Mouse (Mus musculus) gastrocnemius, adult 8-10 months (tissue): ENCODE results near the gene Glipr2. TPM values are rescaled to one million over a fixed set of nuclear protein-coding genes. Genes with fewer than 3 reads are reported as not detected.

Source experiments
- DNase-seq, 2 experiments: peaks; one replicate each; pipeline ENCODE4 v3.0.0; 2022; ENCODE audit warnings: low spot score in 2 of 2
- total RNA-seq, 4 experiments: library from RNA; stranded (reverse); gene quantifications; 2 replicates each; pipeline ENCODE4 v1.2.4; 2022

Gene Glipr2
- total RNA-seq: 1 to 10 TPM in 2 of 4 experiments, under 1 TPM in 2; 0.58 to 1.8 (median 1.1) TPM

DNA sequence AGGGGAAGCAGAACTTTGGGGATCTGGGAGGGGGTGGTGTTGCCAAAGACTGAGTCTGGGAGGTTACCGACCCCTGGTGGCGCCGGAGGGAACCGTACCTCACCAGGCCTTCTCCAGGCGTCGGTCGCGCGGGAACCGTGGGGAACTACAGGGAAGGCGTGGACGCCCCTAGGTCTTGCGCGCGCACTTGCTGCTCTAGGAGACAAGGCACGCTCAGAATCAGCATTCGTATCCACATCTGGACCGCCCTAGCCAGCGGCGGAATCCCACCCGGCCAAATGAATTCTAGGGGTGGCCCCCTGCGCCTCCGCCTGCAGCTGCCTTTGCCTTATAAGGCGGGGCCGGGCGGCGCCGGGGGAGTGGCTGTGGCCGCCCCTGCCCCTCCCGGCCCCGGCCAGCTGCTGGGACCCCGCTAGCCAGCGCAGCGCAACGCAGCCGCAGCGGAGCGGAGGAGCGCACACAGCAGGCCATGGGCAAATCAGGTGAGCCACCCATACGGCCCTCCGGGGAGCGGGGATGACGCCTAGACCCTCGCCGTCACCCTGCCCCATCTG, at the start of gene Glipr2:
Gene Glipr2 (plus strand): TSS at position 110 of the 554 bp plus-strand sequence.
- DNase-seq: peak; percentile 72 to 76

DNA sequence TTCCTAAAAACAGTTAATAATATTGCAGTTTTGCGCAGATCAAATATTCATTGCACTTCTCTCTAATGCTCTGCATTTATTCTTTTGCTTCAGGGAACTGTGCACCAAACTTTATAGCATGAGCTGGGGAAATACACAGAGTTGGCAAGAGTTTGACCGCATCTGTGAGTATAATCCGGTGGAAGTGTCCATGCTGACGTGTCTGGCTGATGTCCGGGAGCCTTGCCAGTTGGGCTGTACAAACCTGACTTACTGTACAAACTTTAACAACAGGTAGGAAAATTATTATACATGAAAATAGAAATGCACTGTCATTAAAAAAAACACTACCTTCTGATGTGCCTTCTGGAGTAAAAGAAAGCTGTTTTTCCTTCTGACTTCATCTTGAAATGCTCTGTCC, 39.0 kb upstream of the Glipr2 start:
- DNase-seq: no peak

DNA sequence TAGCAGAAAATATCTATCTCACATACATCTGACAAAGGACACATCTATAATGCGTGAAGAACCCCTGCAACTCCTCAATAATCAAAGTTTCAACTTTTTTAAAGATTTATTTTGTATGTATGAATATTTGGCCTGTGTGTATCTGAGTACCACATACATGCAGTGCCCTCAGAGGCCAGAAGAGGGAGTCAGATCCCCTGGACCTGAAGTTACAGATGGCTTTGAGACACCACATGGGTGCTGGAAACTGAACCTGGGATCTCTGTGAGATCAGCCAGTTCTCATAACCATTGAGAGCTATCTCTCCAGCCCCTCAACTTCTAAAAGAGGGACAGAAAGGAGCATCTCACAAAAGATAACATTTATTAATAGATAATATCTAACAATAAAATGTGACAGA, 36.6 kb upstream of the Glipr2 start:
- DNase-seq: no peak

DNA sequence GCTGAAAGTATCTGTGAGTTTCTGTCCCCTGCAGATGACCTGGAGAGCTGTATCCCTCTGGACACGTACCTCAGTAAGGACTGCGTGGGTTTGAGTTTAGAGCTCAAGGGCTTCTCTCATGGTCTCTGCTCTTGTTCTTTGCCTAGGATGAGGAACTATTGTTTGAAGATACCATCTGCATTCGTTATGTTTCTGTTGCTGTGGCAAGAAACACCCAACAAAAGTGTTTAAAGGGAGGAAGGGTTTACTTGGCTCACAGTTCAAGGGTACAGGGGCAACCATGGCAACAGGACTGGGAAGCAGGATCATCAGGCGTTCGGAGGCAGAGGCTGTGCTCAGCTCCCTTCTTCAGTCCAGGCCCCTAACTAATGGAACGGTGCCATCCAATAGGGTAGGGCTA, 32.1 kb upstream of the Glipr2 start:
- DNase-seq: no peak

DNA sequence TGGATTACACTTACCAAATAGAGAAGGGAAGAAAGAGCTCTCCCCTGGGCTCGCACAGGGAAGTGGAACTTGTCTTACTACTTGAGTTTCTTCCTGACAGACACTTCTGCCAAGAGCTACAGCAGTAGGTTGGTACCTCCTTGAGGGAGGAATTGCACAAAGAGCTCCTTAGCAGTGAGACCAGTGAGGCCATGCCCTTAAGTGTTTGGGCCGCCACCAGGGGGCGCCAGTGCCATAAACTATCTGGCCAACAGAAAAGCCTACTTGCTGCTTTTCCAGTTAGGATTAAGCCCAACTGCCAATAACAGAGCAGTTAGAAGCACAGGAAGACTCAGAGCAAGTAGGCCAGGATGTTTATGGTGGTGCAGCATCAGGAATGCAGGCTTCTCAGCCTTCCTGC, 31.4 kb upstream of the Glipr2 start:
- DNase-seq: peak; percentile 82 to 83

DNA sequence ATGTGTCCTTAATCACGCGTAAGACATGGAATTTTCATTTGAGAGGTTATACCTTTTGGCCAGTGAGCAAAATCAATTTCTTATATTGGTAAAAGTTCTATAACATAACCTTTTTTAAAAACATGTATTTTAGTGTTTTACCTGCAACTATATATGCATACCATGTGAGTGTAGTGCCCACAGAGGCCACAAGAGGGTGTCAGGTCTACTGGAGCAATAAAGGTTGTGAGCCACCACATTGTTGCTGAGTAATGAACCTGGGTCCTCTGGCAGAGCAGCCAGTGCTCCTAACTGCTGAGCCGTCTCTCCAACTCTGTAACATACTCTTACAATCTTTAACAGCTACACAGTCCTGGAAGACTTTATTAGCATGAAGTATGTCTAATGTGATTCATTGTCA, 29.4 kb upstream of the Glipr2 start:
- no peak for DNase-seq

DNA sequence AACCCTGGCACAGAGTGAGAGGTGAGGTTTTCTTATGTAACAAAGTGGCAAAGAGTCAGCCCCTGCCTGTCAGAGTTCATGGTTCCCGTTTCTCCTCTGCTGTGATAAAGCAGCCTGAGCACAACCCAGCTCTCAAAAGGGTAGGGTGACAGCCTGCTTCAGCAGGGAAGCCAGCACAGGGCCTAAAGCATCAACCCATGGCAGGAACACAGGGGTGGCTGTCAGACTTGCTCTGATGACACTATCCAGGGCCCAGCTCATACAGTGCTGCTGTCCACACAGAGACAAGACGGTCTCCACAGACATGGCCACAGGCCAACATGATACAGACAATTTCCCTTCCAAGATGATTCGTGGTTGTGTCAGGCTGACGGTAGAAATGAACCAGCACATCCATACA, 25.3 kb upstream of the Glipr2 start:
- no peak for DNase-seq

DNA sequence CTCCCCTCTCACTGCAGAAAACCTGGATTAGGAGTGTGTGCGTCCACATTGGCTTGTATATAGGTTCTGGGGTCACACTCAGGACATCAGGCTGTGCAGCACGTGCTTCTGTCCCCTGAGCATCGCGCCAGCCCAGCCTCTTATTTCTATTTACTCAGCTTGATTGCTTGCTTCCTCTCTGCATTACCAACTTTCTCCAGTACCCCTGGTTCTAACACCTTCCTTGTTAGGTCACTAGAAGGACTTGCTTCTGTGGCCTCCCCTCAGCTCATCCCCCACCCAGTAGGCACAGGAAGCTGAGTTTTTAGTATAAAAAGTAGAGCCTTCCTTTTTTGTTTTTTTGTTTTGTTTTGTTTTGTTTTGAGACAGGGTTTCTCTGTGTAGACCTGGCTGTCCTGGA, 21.0 kb upstream of the Glipr2 start:
- no peak for DNase-seq

DNA sequence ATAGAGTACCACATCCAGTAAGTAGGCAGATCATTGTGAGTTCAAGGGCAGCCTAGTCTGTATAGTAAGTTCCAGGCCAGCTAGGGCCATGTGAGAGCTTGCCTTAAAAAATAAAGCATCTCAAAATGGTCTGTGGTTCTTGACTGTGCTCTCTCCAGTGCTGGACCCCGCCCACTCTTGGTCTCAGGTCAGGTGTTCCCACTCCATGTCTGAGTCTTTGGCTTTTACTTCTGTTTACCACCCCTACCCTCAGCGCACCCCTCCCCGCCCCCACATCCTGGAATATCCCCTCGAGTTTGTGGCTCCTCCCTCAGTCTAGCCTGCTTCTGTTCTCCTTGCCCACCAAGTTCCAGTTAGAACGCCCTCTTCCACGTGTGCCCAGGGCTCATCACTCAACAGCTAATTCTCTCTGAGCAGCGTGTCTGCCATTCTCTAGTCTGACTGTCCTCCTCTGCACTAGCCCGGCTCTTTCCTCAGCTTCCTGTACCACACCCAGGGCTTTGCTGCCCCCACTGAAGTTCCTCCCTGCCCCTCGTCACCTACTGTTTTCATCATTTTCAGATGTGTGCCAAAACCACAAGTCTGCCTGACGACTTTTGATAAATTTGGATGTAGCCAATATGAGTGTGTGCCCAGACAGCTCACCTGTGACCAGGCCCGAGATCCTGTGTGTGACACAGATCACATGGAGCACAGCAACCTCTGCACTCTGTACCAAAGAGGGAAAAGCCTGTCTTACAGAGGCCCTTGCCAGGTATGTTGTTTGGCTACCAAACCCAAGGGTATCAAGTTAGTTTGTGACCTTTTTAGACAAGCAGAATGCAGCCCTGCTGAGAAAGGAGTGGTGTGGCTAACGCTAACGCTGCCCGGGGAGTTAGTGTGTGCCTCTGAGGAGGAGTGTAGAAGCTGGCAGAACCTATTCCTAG, 20.2 kb upstream of the Glipr2 start:
- DNase-seq: peak; percentile 50 to 56

DNA sequence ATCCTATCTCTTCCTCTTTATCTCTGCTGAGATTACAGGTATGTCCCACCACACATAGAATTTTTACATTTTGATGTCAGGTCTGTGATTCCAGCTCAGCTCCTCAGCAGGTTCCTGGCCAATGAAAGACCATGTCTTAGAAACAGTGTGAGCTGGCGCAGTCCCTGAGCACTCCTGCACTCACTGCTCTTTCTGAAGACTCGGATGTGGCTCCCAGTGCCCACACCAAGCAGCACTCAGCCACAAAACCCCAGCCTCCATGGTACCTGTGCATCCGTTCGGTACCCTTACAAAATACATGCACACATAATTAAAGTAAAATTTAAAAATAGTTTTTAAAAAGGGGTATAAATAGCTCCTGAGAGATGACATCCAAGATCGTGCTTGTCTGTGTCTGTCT, 15.9 kb upstream of the Glipr2 start:
- DNase-seq: no peak

DNA sequence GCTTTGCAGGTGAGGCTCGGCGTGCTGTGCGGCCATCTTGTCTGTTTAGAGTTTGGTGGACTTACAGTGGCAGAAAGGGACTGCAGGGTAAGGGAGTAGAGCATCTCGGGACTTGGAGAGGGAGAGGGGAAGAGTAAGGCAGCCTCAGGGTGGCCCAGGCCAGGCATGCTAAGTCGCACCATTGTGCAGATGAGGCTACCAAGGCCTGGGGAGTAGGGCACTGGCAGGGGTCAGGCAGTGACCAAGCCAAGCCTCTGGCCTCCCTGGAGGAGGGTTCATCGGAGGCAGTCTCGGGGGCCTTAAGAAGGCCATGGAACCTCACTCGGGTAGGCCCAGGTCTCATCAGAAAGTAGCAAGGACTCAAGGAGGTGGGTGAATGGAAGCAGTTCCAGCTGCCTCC, 14.8 kb upstream of the Glipr2 start:
- no peak for DNase-seq

DNA sequence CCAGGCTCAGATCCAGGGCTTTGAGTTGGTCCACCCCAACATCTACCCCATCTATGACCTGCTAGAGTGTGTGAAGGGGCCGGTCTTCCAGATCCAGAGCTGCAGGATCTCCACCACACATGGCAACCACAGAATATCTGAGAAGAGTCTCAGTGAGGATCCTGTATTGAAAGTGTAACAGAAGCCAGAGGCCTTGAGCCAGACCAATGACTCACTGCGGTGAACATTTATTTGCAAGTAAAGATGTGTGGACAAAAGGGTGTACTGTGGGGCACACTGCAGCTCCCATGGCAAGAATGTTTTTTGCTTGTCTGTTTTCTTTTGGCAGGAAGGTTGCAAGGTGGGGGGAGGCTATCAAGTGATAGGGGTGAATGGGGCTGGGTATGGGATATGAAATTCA, 9.6 kb upstream of the Glipr2 start:
- no peak for DNase-seq

DNA sequence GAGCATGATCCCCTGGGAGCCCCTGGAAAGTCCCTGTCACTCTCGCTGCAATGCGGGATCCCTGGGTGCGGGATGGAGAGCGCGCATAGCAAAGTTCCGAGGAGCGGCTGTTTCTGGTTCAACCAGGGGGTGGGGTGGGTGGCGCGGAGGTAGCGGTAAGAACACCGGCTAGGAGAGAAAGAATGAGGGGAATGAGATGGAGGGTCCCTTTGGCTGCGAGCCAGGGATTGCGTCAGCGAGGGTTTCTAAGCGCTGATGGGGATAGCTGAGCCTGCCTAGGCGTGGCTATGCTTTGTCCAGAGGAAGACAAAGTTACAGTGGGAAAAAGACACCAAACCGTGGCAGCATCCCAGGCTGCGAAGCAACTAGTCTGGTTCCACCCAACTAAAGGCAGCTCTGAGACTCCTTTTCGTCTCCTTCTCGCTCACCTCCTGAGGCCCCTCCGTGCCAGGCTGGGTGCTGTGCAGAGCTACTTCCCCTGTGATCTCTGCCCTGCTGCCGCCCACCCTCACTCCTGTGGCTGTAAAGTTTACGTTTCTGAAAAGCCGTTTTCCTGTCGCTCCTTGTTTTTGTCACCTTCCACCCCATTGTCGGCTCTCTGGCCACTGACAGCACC, 753 bp downstream of the Glipr2 start:
- DNase-seq: peak; percentile 34 to 42

DNA sequence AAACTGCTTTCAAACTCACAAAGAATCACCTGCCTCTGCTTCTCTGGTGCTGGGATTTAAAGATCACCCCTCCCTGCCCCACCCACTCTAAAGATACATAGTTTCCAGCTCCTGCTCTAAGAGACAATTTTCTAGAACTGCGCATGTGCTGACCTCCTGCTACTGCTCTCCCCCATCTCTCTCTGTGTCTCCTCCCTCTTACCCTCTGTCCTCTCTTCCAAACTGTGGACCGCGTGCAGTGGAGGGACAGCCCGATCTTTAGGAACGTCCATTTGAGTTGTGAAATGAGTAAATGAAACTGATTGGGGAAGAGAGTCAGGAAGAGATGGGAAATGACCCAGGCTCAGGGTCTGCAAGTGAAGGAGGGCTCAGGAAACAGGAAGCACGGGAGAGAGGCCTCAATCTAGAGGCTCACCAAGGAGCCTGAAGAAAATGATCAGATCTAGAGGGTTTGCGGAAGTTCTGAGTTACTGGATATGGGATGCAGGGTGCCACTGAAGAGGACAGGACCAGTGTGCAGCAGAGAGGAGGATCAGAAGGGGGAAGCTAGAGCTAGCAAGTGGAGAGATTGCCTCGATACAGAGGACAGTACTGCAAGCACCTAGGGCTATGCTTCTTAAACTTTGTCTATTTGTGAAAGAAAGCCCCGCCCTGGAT, 2.5 kb downstream of the Glipr2 start:
- DNase-seq: no peak

DNA sequence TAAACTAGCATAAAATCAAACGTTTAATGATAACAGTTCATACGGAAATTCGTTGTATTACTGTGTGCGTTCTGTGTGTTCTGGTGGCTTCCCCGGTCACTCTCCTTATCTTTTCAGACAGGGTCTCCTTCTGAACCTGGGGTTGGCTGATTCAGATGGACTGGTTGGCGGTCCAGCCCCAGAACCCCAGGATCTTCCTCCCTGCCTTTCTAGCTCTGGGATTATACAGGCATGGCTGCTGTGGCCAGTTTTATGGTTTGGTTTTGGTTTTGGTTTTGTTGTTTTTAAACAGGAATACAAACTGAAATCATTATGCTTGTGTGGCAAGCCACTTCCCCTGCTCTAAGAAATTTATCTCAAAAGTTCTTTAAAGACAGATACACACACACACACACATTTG, 3.0 kb downstream of the Glipr2 start:
- DNase-seq: no peak

DNA sequence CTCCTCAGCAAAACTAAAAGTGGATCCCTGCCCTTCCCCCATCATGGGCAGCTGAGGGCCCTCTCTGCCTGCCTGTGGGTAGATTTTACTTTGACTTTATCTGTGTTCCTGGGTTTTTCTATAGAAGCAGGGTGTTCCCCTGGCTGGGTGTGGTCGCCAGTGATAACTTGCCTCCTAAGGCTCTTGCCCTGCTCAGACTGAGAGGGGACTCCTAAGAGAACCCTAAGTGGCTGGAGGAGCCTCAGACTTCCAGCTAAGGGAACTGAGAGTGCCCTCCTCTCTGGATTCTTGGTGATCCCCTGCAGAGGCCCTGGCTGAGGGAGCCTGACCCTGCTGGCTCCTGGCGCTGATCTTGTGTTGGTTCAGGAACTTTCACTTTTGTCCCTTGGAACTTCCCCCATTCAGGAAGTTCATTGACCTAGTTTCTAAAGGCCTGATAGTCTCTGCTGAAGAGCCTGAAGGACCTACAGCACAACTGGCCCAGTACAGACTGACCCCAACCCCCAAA, 7.2 kb downstream of the Glipr2 start:
- DNase-seq: no peak

DNA sequence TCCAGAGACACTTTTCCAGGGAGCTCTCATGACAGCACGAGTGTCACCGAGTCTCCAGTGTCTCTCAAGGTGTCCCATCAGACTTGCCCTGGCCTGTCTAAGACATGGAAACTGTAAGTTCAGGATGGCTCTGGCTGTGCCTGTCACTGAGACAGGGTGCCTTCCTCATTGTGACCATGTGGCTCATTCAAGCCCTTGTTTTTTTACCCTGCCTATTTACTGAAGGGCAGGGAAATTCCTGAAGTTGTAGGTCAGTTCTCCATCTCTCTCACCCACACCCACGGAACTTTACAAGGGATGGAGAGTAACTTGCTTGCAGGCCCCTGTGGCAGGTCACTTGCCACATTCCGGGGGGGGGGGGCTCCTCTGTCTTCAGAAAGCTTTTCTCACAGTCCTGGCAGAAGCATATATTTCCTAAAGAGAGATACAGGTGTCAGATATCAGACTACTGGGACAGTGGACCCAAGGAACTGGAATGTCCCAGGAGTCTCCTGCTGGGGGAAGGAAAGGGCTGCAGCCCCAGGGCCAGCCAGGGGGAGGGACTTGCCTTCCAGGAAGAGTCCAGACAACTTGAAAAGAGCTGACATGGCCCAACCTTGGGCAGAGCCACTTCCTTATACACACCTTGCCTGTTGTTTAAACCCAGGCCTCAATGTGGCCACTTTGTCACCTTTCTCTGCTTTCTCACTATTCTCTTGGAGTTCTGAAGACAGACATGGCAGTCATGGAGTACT, 7.9 kb downstream of the Glipr2 start:
- no peak for DNase-seq

DNA sequence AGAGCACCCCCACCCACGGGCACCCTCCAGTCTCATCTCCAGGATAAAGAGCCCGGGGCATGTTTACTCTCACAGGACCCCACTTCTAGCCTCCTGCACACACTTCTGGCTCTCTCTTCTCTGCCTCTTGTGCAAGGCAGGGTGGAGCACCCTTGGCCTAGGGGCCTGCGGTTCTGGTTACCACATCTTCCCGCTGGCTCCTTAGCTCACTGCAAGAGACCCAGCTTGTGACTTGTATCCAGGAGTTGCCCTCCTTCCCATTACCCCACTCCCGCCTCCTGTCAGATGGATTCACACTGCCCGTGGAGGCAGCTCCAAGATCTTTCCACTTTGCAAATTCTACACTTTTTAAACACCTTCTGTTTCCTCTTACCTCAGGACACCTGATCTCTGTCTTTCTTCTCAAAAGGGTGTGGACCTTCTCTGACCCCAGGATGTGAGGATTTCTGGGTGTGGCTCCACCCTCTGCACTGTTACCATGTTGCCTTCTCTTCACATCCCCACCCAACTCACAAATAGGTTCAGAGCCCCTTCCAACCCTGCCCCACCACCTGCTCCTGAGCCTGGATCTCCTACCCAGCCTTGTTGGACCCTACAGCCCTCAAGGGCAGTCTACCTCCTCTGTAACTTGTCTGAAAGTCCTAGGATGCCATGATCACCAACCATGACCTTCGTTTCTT, 8.8 kb downstream of the Glipr2 start:
- DNase-seq: no peak

DNA sequence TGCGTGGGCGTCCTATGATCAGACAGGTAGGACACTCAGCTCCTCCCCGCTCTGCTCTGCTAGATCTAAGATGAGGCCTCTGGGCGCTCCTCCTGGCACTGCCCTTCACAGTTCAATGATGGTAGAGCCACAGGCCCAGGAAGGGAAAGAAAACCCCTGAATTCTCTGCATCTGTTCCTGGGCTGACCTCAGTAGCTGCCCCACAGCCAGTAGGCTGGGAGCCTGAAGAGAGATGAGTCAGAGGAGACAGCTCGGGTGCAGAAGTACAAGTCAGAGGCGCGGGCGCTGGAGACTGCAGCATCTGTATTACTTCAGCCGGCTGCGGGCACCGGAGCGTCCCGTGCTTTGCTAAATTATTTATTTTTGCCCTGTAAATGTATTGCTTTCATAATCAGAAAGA, 11.4 kb downstream of the Glipr2 start:
- DNase-seq: peak; percentile 57 to 73

DNA sequence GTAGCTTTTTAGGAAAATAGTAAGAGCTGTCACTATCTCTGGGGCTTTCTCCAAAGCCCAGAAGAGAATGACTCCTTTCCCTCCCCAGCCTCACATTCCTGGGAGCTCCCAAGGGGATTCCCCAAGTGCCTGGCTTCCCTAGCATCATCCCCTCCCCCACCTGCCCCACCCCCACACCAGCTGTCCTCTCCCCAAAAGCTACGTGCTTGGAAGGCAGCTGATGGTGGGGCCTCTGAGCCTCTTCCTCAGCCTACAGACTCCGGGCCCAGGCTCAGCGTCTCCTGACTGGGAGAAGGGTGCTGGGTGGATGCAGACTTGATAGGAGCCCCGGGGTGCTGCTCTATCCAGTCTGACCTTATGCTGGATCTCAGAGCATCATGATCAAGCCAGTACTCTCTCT, 12.2 kb downstream of the Glipr2 start:
- DNase-seq: no peak
